Mouse (Mus musculus) hindbrain, postnatal 0 days (tissue): Measurements from ENCODE around the gene Ascl5. TPM values are rescaled to one million over a fixed set of nuclear protein-coding genes. Genes with fewer than 3 reads are reported as not detected.

ENCODE experiments used
- ATAC-seq: fragments of 200-750 bp; cut with Nextera tagmentation; 2 replicates; pipeline ENCODE4 v1.8.0; 2017; ENCODE audit warnings: mild to moderate bottlenecking, moderate TSS enrichment, moderate library complexity
- DNase-seq: peaks from one replicate; pipeline ENCODE4 v3.0.0-alpha.2; 2015; ENCODE audit warnings: low spot score
- H3K27ac ChIP-seq: fragments of 300-500 bp; sonication (generic); 2 replicates; pipeline ENCODE4 v1.5.1; 2014; ENCODE audit warnings: mild to moderate bottlenecking
- H3K27me3 ChIP-seq: fragments of 300-500 bp; sonication (generic); 2 replicates; pipeline ENCODE4 v1.6.1; 2014; ENCODE audit warnings: low read length, mixed read lengths; ENCODE audit not compliant: insufficient read depth
- H3K36me3 ChIP-seq: fragments of 300-500 bp; sonication (generic); 2 replicates; pipeline ENCODE4 v1.6.1; 2014; ENCODE audit warnings: low read length, mixed read lengths; ENCODE audit not compliant: insufficient read depth
- H3K4me1 ChIP-seq: fragments of 300-500 bp; sonication (generic); 2 replicates; pipeline ENCODE4 v1.6.1; 2014; ENCODE audit warnings: antibody characterized with exemption, low read length, mixed read lengths; ENCODE audit not compliant: insufficient read depth
- H3K4me2 ChIP-seq: fragments of 300-500 bp; sonication (generic); 2 replicates; pipeline ENCODE4 v1.6.1; 2014; ENCODE audit warnings: low read depth, mild to moderate bottlenecking, low read length, moderate library complexity, mixed read lengths
- H3K4me3 ChIP-seq: fragments of 300-500 bp; sonication (generic); 2 replicates; pipeline ENCODE4 v1.5.1; 2014; ENCODE audit warnings: low read length
- H3K9ac ChIP-seq: fragments of 300-500 bp; sonication (generic); replicated peaks from 2 replicates; pipeline ENCODE4 v1.6.1; 2014; ENCODE audit warnings: mild to moderate bottlenecking, low read length, moderate library complexity, mixed read lengths
- H3K9me3 ChIP-seq: fragments of 300-500 bp; sonication (generic); 2 replicates; pipeline ENCODE4 v1.6.1; 2016; ENCODE audit warnings: low read length, mixed read lengths
- CTCF ChIP-seq: IDR thresholded peaks from 2 replicates; pipeline ENCODE4 v1.5.1; 2016; ENCODE audit warnings: antibody characterized with exemption, control low read depth, low read depth
- WGBS: fragments of 180-500 bp; shearing (Covaris S2); extraction: QIAGEN DNeasy Blood & Tissue Kit; methylation state at CpG from one replicate; pipeline ENCODE4 v1.1.7; 2014; 5-methylcytosine and 5-hydroxymethylcytosine counted together
- polyA plus RNA-seq: library from polyadenylated mRNA; unstranded; fragments of >200 nt; fragmentation: Nextera tagmentation; extraction: Ambion mirVana; gene quantifications from 2 replicates; pipeline ENCODE4 v1.2.1, GENCODE M21; 2015
- total RNA-seq: library from RNA; depleted of rRNA; stranded (reverse); fragments of >200 nt; gene quantifications from 2 replicates; pipeline ENCODE4 v1.2.3, GENCODE M21; 2014; rRNA removed

Gene Ascl5
- total and polyA plus RNA-seq, 2 experiments from 2014 or later, result 0.38 TPM; not detected in 1

DNA sequence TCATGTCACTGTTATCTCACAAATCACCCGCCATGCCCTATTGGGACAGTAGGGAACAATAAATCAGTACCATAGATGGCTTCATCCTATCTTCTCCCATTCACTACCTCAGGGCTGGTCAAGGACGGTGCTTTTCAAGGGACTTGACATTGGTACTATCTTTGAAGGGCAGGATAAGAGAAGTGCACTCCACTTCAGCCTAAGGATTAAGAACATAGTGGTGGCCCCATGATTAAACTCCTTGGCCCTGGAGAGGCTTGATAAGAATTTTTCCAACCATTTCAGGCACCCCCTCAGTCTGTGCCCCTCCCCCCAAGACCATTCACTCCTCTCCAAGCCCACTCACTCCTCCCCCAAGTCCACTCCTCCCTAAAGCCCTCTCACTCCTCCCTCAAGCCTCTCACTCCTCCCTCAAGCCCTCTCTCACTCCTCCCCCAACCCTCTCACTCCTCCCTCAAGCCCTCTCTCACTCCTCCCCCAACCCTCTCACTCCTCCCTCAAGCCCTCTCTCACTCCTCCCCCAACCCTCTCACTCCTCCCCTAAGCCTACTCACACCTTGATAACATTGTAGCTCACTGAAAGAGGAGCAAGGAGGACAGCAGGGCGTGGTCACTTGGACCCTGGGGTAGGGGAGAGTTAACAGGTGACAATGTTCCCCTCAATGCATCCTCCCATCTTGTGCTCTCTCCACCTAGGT lies 35.5 kb downstream of the Ascl5 start:
- Histone ChIP-seq H3K4me3 (no peak overlapping the region), H3K27ac (no peak overlapping the region), H3K4me2 (no peak overlapping the region), H3K9me3 (no peaks in the 10 kb centered on the region), H3K36me3 (no peaks in the 10 kb centered on the region), H3K9ac (no peak overlapping the region), H3K4me1 (peaks cover 6% of the 10 kb centered on the region; the same call in 1 of the 2 replicates), H3K27me3 (no peaks in the 10 kb centered on the region)
- TF ChIP-seq CTCF, result no peak
- WGBS, result 89% methylated on average over 3 of the region's 3 CpGs
- ATAC-seq (no peak), DNase-seq (no peak)

DNA sequence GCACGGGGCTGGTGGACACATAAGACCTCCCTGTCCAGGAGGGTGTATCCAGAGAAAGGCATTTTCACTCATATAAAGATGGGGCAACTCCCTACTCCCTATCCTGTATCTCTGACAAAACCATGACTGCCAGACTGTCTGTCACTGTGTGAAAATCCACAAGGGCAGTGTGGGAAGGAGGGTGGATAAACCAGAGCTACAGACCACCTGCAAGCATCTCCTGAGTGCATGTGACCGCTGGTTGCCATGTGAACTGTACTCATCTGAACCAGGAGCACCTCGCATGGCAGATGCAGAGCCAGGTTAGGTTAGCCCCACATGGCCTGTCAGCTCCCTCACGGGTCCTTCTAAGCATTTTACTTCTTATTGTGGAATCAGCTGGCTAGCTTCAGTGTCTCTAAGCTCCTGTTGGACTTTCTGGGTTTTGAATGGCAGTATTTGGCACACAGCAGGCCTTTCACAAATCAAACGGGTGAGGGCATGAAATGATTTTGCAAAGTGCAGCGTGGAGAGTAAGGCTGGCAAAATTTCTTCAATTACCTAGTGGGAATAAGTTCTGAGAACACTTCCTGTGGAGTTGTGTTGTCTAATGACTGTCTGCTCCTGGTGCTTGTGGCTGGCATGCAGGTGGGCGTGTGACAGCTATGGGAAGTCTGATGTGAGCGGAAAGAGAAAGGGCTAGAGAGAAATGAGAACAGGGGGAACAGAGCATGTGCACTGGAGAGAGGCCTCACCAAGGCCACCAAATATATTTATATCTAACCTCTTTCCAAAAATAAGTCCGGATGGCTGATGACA lies 39.0 kb downstream of the Ascl5 start:
- 51% methylated on average over 9 of the region's 9 CpGs for WGBS
- H3K27me3 ChIP-seq, result no peaks in the 10 kb centered on the region
- no peaks in the 10 kb centered on the region for H3K9me3 ChIP-seq
- 0 out of 2 replicates have a peak, but pooled peaks have one; percentile 29 for ATAC-seq
- H3K9ac ChIP-seq, result no peak overlapping the region
- peaks cover 6% of the 10 kb centered on the region; the same call in 1 of the 2 replicates for H3K4me1 ChIP-seq
- no peak overlapping the region for H3K4me2 ChIP-seq
- no peak for TF ChIP-seq CTCF
- no peak for DNase-seq
- H3K4me3 ChIP-seq, result no peak overlapping the region
- H3K27ac ChIP-seq, result peak overlapping the region; percentile 26; the same call in 1 of the 2 replicates
- H3K36me3 ChIP-seq, result no peaks in the 10 kb centered on the region

DNA sequence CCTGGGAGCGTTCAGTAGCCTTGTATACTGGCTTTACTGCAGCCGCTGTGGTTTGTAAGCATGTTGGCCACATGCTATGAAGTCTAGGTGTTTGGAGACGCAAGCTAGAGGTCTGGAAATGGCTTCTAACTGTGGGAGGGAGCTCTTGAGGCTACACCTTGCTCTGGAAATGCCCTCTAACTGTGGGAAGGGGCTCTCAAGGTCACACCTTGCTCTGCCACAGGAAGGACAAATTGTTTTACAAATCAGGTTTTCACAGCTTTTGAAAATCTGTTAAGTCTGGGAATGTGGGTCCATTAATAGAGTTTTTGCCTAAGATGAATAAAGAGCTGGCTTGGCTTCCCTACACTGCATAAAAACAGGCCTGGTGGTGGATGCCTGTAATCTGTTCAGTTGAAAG lies 43.1 kb downstream of the Ascl5 start:
- Histone ChIP-seq H3K9me3 (no peaks in the 10 kb centered on the region), H3K4me3 (no peak overlapping the region), H3K4me2 (no peak overlapping the region), H3K27ac (no peak overlapping the region), H3K27me3 (no peaks in the 10 kb centered on the region), H3K4me1 (peaks cover 6% of the 10 kb centered on the region; the same call in 1 of the 2 replicates), H3K9ac (no peak overlapping the region), H3K36me3 (no peaks in the 10 kb centered on the region)
- 74% methylated on average over 3 of the region's 3 CpGs for WGBS
- no peak for TF ChIP-seq CTCF
- DNase-seq (no peak), ATAC-seq (no peak)

DNA sequence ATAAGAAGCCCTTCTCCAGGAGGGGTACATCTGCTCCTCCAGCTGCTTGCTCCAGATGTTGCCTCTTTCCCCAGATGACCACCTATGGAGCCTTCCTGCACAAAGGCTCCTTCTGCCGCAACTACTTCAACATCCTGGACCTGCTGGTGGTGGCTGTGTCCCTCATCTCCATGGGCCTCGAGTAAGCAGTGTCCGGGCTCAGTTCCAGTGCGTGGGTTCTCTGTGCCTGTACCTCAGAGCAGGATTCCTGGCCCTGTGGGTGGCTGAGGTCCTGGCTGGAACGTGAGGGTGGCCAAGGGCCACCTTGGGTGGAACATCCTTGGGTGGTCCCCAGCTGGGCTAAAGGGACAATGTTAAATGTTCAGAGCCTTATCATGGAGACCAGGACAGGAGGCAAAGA lies 44.2 kb downstream of the Ascl5 start:
- ATAC-seq (no peak), DNase-seq (no peak)
- H3K36me3 ChIP-seq, result no peaks in the 10 kb centered on the region
- H3K27ac ChIP-seq, result no peak overlapping the region
- H3K4me3 ChIP-seq, result no peak overlapping the region
- TF ChIP-seq CTCF, result no peak
- no peaks in the 10 kb centered on the region for H3K27me3 ChIP-seq
- WGBS, result 79% methylated on average over 5 of the region's 5 CpGs
- H3K4me2 ChIP-seq, result no peak overlapping the region
- no peaks in the 10 kb centered on the region for H3K9me3 ChIP-seq
- no peak overlapping the region for H3K9ac ChIP-seq
- peaks cover under 1% of the 10 kb centered on the region; the same call in 1 of the 2 replicates for H3K4me1 ChIP-seq

Other genes starting within 250 kb of the Ascl5 start
- gene Lad1, start 232.2 kb upstream of the Ascl5 start, total RNA-seq, result 0.21 TPM in 1 of 2 replicates, not detected in the other
- 0.39 and 0.40 TPM in 2 replicates for gene Lad1, start 232.2 kb upstream of the Ascl5 start, polyA plus RNA-seq
- gene Tnnt2, start 214.4 kb upstream of the Ascl5 start, total RNA-seq, result 0.47 and 0.79 TPM in 2 replicates
- gene Tnnt2, start 214.4 kb upstream of the Ascl5 start, polyA plus RNA-seq, result 1.8 and 2.5 TPM in 2 replicates
- 0.25 and 0.58 TPM in 2 replicates for gene Pkp1, start 131.6 kb upstream of the Ascl5 start, total RNA-seq
- 0.09 and 0.14 TPM in 2 replicates for gene Pkp1, start 131.6 kb upstream of the Ascl5 start, polyA plus RNA-seq
- 0.11 TPM in 1 of 2 replicates, not detected in the other for gene Igfn1, start 44.5 kb upstream of the Ascl5 start, total RNA-seq
- 0.04 and 0.05 TPM in 2 replicates for gene Igfn1, start 44.5 kb upstream of the Ascl5 start, polyA plus RNA-seq
- 152 and 166 TPM in 2 replicates for gene Tmem9, start 42.7 kb upstream of the Ascl5 start, total RNA-seq
- 195 and 196 TPM in 2 replicates for gene Tmem9, start 42.7 kb upstream of the Ascl5 start, polyA plus RNA-seq
- 1.9 and 4.1 TPM in 2 replicates for gene Cacna1s, start 1.9 kb downstream of the Ascl5 start, total RNA-seq
- 0.53 and 0.69 TPM in 2 replicates for gene Cacna1s, start 1.9 kb downstream of the Ascl5 start, polyA plus RNA-seq
- 144 and 155 TPM in 2 replicates for gene Kif21b, start 80.6 kb downstream of the Ascl5 start, total RNA-seq
- gene Kif21b, start 80.6 kb downstream of the Ascl5 start, polyA plus RNA-seq, result 22.6 and 26.8 TPM in 2 replicates
- gene Mroh3, start 162.0 kb downstream of the Ascl5 start, total RNA-seq, result 0.84 TPM in 1 of 2 replicates, not detected in the other
- 0.19 and 0.23 TPM in 2 replicates for gene Mroh3, start 162.0 kb downstream of the Ascl5 start, polyA plus RNA-seq
- 4.5 and 11.3 TPM in 2 replicates for gene Inava, start 183.5 kb downstream of the Ascl5 start, total RNA-seq
- gene Inava, start 183.5 kb downstream of the Ascl5 start, polyA plus RNA-seq, result 2.8 and 2.9 TPM in 2 replicates
- 6.0 and 6.2 TPM in 2 replicates for gene Gpr25, start 210.1 kb downstream of the Ascl5 start, total RNA-seq
- gene Gpr25, start 210.1 kb downstream of the Ascl5 start, polyA plus RNA-seq, result 0.78 and 1.3 TPM in 2 replicates